Mouse (Mus musculus): ENCODE data around the gene Cfap61. TPM values are rescaled to one million over a fixed set of nuclear protein-coding genes. Genes with fewer than 3 reads are reported as not detected.
"Not testable (repeated sequence)": the region's sequence is repeated elsewhere in the genome, so short reads cannot be mapped to it uniquely, and the experiment has no call there.

Gene Cfap61
- polyA plus RNA-seq, 1 experiment from 2014 or later = not detected

DNA sequence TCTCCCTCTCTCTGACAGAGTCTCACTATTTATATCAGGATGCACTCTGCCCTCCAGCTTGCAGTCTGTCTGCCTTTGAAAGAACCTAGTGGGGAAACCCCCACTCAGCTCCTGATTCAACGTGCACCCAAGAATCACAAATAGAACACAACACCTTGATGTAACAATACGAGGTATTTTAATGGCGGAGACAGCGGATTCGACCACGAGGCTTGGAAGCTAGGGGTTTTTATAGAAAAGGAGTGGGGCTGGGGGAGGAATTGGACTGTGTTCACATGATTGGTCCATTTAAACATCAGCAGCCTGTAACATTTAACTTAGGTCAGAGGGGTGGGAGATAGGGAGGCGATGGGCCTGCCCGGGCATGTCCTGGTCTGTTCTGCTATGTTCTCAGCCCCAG, 34.3 kb upstream of the Cfap61 start:
- H3K36me3 ChIP-seq (ENCODE audit: control insufficient read depth, insufficient read depth, low read length); H3K4me3 ChIP-seq (ENCODE audit: low read depth, low read length); ATAC-seq (ENCODE audit: insufficient number of reproducible peaks, insufficient read depth, low FRiP score, low read depth); H3K27me3 ChIP-seq (ENCODE audit: control insufficient read depth, insufficient read depth, low read length); H3K9me3 ChIP-seq (ENCODE audit: control insufficient read depth, low read depth, low read length); H3K4me2 ChIP-seq (replicated peaks; ENCODE audit: low read depth, low read length); H3K27ac ChIP-seq (ENCODE audit: low read length); H3K9ac ChIP-seq (replicated peaks; ENCODE audit: low read depth, low read length): not testable (repeated sequence)
- 63% methylated on average over 7 of the region's 8 CpGs for WGBS
- H3K4me1 ChIP-seq (ENCODE audit: control insufficient read depth, insufficient read depth, low read length) = peaks cover 12% of the 10 kb centered on the region; the same call in 1 of the 2 replicates

GRCm38 (mm10) chr2:145901861-145902260, 32.7 kb upstream of the Cfap61 start, which contains the start of gene Naa20:
TSS of gene Naa20 (plus strand) at chr2:145902099.
- Histone ChIP-seq H3K4me1 (ENCODE audit: control insufficient read depth, insufficient read depth, low read length) (peaks cover 12% of the 10 kb centered on the region; the same call in 1 of the 2 replicates), H3K4me2 (replicated peaks; ENCODE audit: low read depth, low read length) (peak within 1 kb of the TSS; percentile 42), H3K9me3 (ENCODE audit: control insufficient read depth, low read depth, low read length) (no peaks in the 10 kb centered on the region), H3K27me3 (ENCODE audit: control insufficient read depth, insufficient read depth, low read length) (no peaks in the 10 kb centered on the region), H3K4me3 (ENCODE audit: low read depth, low read length) (peak within 1 kb of the TSS; percentile 94), H3K27ac (ENCODE audit: low read length) (no peak within 1 kb of the TSS; the same call in 1 of the 2 replicates), H3K9ac (replicated peaks; ENCODE audit: low read depth, low read length) (no peak within 1 kb of the TSS; the same call in 1 of the 2 replicates), H3K36me3 (ENCODE audit: control insufficient read depth, insufficient read depth, low read length) (no peaks in the 10 kb centered on the region; the same call in 1 of the 2 replicates)
- ATAC-seq (ENCODE audit: insufficient number of reproducible peaks, insufficient read depth, low FRiP score, low read depth) = no peak
- 83% methylated on average over 6 of the region's 6 CpGs for WGBS

- peak overlapping the region; percentile 96 for H3K9ac ChIP-seq (replicated peaks; ENCODE audit: low read depth, low read length)
- ATAC-seq (ENCODE audit: insufficient number of reproducible peaks, insufficient read depth, low FRiP score, low read depth) = peak; percentile 96
- H3K9me3 ChIP-seq (ENCODE audit: control insufficient read depth, low read depth, low read length) = no peaks in the 10 kb centered on the region
- H3K36me3 ChIP-seq (ENCODE audit: control insufficient read depth, insufficient read depth, low read length) = no peaks in the 10 kb centered on the region; the same call in 1 of the 2 replicates
- peaks cover 12% of the 10 kb centered on the region; the same call in 1 of the 2 replicates for H3K4me1 ChIP-seq (ENCODE audit: control insufficient read depth, insufficient read depth, low read length)
- peak overlapping the region; percentile 84 for H3K27ac ChIP-seq (ENCODE audit: low read length)
- peak overlapping the region; percentile 42 for H3K4me2 ChIP-seq (replicated peaks; ENCODE audit: low read depth, low read length)
- H3K27me3 ChIP-seq (ENCODE audit: control insufficient read depth, insufficient read depth, low read length) = no peaks in the 10 kb centered on the region
- WGBS = under 1% methylated on average over 68 of the region's 68 CpGs
- peak overlapping the region; percentile 94 for H3K4me3 ChIP-seq (ENCODE audit: low read depth, low read length)
These were observed 31.3 kb upstream of the Cfap61 start for GRCm38 (mm10) chr2:145903061-145903901.

DNA sequence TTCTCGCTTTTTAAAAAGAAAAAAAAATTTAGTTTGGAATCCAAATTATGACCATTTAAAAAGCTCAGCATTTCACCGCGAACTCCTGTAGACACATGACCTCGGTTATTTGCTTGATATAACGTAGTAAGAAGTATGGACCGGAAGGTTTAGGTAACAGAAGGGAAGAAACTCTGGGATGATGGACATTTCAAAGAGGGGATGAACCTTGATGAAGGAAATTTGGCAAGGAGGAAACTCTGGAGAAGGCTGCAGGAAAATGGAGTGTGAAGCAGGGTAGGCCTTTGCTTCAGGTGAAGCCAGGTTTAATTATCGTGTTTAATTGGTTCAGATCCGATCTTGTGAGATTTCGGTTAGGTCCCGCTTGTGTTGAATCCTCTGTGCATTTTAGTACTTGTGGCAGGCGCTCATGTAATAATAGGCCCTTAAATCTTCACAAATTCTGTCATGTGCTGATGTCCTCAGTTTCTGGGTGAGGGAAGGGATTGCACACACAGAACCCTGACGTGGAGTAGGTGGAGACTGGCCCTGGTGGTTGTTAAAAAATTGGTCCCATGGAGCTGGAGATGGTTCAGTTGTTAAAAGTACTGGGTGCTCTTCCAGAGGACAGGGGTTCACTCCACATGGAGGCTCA, 30.5 kb upstream of the Cfap61 start:
- no peak for ATAC-seq (ENCODE audit: insufficient number of reproducible peaks, insufficient read depth, low FRiP score, low read depth)
- Histone ChIP-seq H3K4me3 (ENCODE audit: low read depth, low read length) (peak overlapping the region; percentile 94), H3K4me2 (replicated peaks; ENCODE audit: low read depth, low read length) (peak overlapping the region; percentile 41), H3K27ac (ENCODE audit: low read length) (no peak overlapping the region), H3K36me3 (ENCODE audit: control insufficient read depth, insufficient read depth, low read length) (peaks cover 5% of the 10 kb centered on the region), H3K9ac (replicated peaks; ENCODE audit: low read depth, low read length) (peak overlapping the region; percentile 96), H3K27me3 (ENCODE audit: control insufficient read depth, insufficient read depth, low read length) (no peaks in the 10 kb centered on the region), H3K9me3 (ENCODE audit: control insufficient read depth, low read depth, low read length) (no peaks in the 10 kb centered on the region), H3K4me1 (ENCODE audit: control insufficient read depth, insufficient read depth, low read length) (peaks cover 12% of the 10 kb centered on the region; the same call in 1 of the 2 replicates)
- 30% methylated on average over 12 of the region's 12 CpGs for WGBS

GRCm38 (mm10) chr2:145905156-145905555, 29.4 kb upstream of the Cfap61 start:
- Histone ChIP-seq H3K4me3 (ENCODE audit: low read depth, low read length) (no peak overlapping the region), H3K4me2 (replicated peaks; ENCODE audit: low read depth, low read length) (no peak overlapping the region), H3K4me1 (ENCODE audit: control insufficient read depth, insufficient read depth, low read length) (peaks cover 12% of the 10 kb centered on the region; the same call in 1 of the 2 replicates), H3K9ac (replicated peaks; ENCODE audit: low read depth, low read length) (no peak overlapping the region), H3K27me3 (ENCODE audit: control insufficient read depth, insufficient read depth, low read length) (no peaks in the 10 kb centered on the region), H3K9me3 (ENCODE audit: control insufficient read depth, low read depth, low read length) (no peaks in the 10 kb centered on the region), H3K27ac (ENCODE audit: low read length) (no peak overlapping the region), H3K36me3 (ENCODE audit: control insufficient read depth, insufficient read depth, low read length) (peaks cover 13% of the 10 kb centered on the region)
- 80% methylated on average over 6 of the region's 6 CpGs for WGBS
- no peak; the same call in 1 of the 2 replicates for ATAC-seq (ENCODE audit: insufficient number of reproducible peaks, insufficient read depth, low FRiP score, low read depth)

DNA sequence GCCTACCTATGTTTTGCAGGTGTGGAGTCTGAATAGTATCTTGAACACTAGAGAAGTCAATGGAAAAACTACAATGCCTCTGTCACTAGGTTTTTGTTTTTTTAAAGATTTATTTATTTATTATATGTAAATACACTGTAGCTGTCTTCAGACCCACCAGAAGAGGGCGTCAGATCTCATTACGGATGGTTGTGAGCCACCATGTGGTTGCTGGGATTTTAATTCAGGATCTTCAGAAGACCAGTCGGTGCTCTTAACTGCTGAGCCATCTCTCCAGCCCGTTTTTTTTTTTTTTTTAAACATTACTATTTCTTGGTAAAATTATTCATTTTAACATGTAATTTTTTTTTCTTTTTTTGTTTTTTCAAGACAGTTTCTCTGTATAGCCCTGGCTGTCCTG, 28.7 kb upstream of the Cfap61 start:
- 44% methylated on average over 4 of the region's 4 CpGs for WGBS

DNA sequence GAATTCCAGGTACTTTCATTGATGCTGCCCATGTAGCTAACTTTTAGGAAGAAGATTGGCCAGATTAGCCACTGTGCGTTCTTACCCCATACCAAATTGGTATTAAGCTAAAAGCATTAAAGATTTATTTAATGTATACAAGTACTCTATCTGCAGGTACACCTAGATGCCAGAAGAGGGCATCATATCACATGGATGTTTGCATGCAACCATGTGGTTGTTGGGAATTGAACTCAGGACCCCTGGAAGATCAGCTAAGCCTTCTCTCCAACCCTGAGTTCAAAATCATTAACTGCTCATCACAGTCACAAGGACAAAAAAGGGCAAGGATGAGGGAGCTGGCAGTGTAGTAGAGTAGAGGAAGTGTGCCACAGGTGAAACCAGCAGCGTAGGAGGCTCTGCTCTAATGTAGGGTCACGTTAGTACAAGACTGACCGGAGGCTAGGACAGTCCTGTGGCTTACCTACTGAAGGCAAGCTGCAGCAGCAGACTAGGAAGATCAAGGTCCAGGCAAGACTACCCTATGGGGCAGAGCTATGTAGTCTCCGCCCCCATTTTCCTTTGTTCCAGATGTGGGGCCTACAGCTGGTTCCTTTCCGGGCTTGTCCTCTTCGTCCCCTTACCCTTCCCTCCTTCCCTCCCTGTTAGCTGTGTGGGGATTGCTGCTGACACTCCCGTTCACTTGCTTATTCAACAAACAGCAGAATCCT, 13.5 kb upstream of the Cfap61 start:
- peaks cover 58% of the 10 kb centered on the region for H3K36me3 ChIP-seq (ENCODE audit: control insufficient read depth, insufficient read depth, low read length)
- H3K9ac ChIP-seq (replicated peaks; ENCODE audit: low read depth, low read length) = no peak overlapping the region
- no peaks in the 10 kb centered on the region for H3K27me3 ChIP-seq (ENCODE audit: control insufficient read depth, insufficient read depth, low read length)
- H3K4me2 ChIP-seq (replicated peaks; ENCODE audit: low read depth, low read length) = no peak overlapping the region
- no peak for ATAC-seq (ENCODE audit: insufficient number of reproducible peaks, insufficient read depth, low FRiP score, low read depth)
- H3K4me1 ChIP-seq (ENCODE audit: control insufficient read depth, insufficient read depth, low read length) = no peaks in the 10 kb centered on the region
- 86% methylated on average over 8 of the region's 8 CpGs for WGBS
- H3K4me3 ChIP-seq (ENCODE audit: low read depth, low read length) = no peak overlapping the region
- no peaks in the 10 kb centered on the region for H3K9me3 ChIP-seq (ENCODE audit: control insufficient read depth, low read depth, low read length)
- no peak overlapping the region for H3K27ac ChIP-seq (ENCODE audit: low read length)

More for the DNA sequence above, 28.7 kb upstream of the Cfap61 start:
- not testable (repeated sequence) for H3K9ac ChIP-seq (replicated peaks; ENCODE audit: low read depth, low read length); H3K27me3 ChIP-seq (ENCODE audit: control insufficient read depth, insufficient read depth, low read length); ATAC-seq (ENCODE audit: insufficient number of reproducible peaks, insufficient read depth, low FRiP score, low read depth); H3K27ac ChIP-seq (ENCODE audit: low read length); H3K9me3 ChIP-seq (ENCODE audit: control insufficient read depth, low read depth, low read length); H3K4me2 ChIP-seq (replicated peaks; ENCODE audit: low read depth, low read length); H3K4me3 ChIP-seq (ENCODE audit: low read depth, low read length)
- Histone ChIP-seq H3K36me3 (ENCODE audit: control insufficient read depth, insufficient read depth, low read length) (peaks cover 17% of the 10 kb centered on the region), H3K4me1 (ENCODE audit: control insufficient read depth, insufficient read depth, low read length) (peaks cover 12% of the 10 kb centered on the region; the same call in 1 of the 2 replicates)

GRCm38 (mm10) chr2:145936975-145937374, 2.4 kb downstream of the Cfap61 start:
- Histone ChIP-seq H3K4me1 (ENCODE audit: control insufficient read depth, insufficient read depth, low read length) (peaks cover 7% of the 10 kb centered on the region; the same call in 1 of the 2 replicates), H3K4me3 (ENCODE audit: low read depth, low read length) (no peak overlapping the region), H3K4me2 (replicated peaks; ENCODE audit: low read depth, low read length) (no peak overlapping the region), H3K9ac (replicated peaks; ENCODE audit: low read depth, low read length) (no peak overlapping the region), H3K36me3 (ENCODE audit: control insufficient read depth, insufficient read depth, low read length) (peaks cover 7% of the 10 kb centered on the region; the same call in 1 of the 2 replicates), H3K9me3 (ENCODE audit: control insufficient read depth, low read depth, low read length) (no peaks in the 10 kb centered on the region), H3K27ac (ENCODE audit: low read length) (no peak overlapping the region), H3K27me3 (ENCODE audit: control insufficient read depth, insufficient read depth, low read length) (no peaks in the 10 kb centered on the region)
- WGBS = 81% methylated on average over 8 of the region's 8 CpGs
- ATAC-seq (ENCODE audit: insufficient number of reproducible peaks, insufficient read depth, low FRiP score, low read depth) = no peak
